Mouse (Mus musculus) activated CD4-positive, CD25-positive, alpha-beta regulatory T cell, adult 4 months (primary cell): ENCODE measurements around the gene Kpna7. TPM values are rescaled to one million over a fixed set of nuclear protein-coding genes. Genes with fewer than 3 reads are reported as not detected.
"Not testable (repeated sequence)": the region's sequence is repeated elsewhere in the genome, so short reads cannot be mapped to it uniquely, and the experiment has no call there.

Experiments used
- ATAC-seq: one replicate; pipeline ENCODE4 v1.8.0; 2017
- polyA plus RNA-seq, 2 experiments: library from polyadenylated mRNA; unstranded; fragments of 100-300 nt; shearing (Covaris generic); gene quantifications; one replicate each; pipeline ENCODE4 v1.2.1; 2017

The Kpna7 gene
- polyA plus RNA-seq, 2 experiments from 2014 or later, result not detected

GRCm38 (mm10) chr5:145101451-145101850, 17.6 kb upstream of the Kpna7 start:
- ATAC-seq, result not testable (repeated sequence)

GRCm38 (mm10) chr5:145100960-145101359, 17.1 kb upstream of the Kpna7 start:
- ATAC-seq, result no peak

GRCm38 (mm10) chr5:145098340-145098821, 14.6 kb upstream of the Kpna7 start:
- ATAC-seq, result no peak

GRCm38 (mm10) chr5:145096195-145096594, 12.4 kb upstream of the Kpna7 start:
- ATAC-seq, result no peak

GRCm38 (mm10) chr5:145089878-145090277, 6.0 kb upstream of the Kpna7 start:
- ATAC-seq, result no peak

GRCm38 (mm10) chr5:145088186-145088585, 4.4 kb upstream of the Kpna7 start:
- no peak for ATAC-seq

- ATAC-seq, result no peak
These were observed 992 bp upstream of the Kpna7 start for GRCm38 (mm10) chr5:145084822-145085221.

GRCm38 (mm10) chr5:145083201-145083600, 629 bp downstream of the Kpna7 start:
- ATAC-seq, result not testable (repeated sequence)

- no peak for ATAC-seq
These were observed 1.8 kb downstream of the Kpna7 start for GRCm38 (mm10) chr5:145081866-145082613.

- ATAC-seq, result no peak
These were observed 8.7 kb downstream of the Kpna7 start for GRCm38 (mm10) chr5:145075081-145075480.

GRCm38 (mm10) chr5:145071342-145071741, 12.5 kb downstream of the Kpna7 start:
- ATAC-seq, result no peak

GRCm38 (mm10) chr5:145069707-145070106, 14.1 kb downstream of the Kpna7 start:
- peak; percentile 69 for ATAC-seq

- ATAC-seq, result no peak
These were observed 15.0 kb downstream of the Kpna7 start for GRCm38 (mm10) chr5:145068863-145069262.

- no peak for ATAC-seq
These were observed 19.0 kb downstream of the Kpna7 start for GRCm38 (mm10) chr5:145064765-145065340.

GRCm38 (mm10) chr5:145059524-145059923, 24.3 kb downstream of the Kpna7 start:
- no peak for ATAC-seq

GRCm38 (mm10) chr5:145058722-145059121, 25.1 kb downstream of the Kpna7 start:
- ATAC-seq, result no peak

GRCm38 (mm10) chr5:145057907-145058306, 25.9 kb downstream of the Kpna7 start:
- ATAC-seq, result no peak

- ATAC-seq, result not testable (repeated sequence)
These were observed 29.6 kb downstream of the Kpna7 start for GRCm38 (mm10) chr5:145054187-145054586.

- ATAC-seq, result not testable (repeated sequence)
These were observed 41.1 kb downstream of the Kpna7 start, which contains the start of gene 1700018F24Rik for GRCm38 (mm10) chr5:145042690-145043089. 1700018F24Rik (plus strand) TSS chr5:145042990.

GRCm38 (mm10) chr5:145041628-145042027, 42.2 kb downstream of the Kpna7 start:
- ATAC-seq, result no peak

- not testable (repeated sequence) for ATAC-seq
These were observed 51.4 kb downstream of the Kpna7 start, which contains the start of gene Gm4871 for GRCm38 (mm10) chr5:145032391-145032790. Gm4871 (minus strand) TSS chr5:145032754.

GRCm38 (mm10) chr5:145030476-145030875, 53.4 kb downstream of the Kpna7 start:
- not testable (repeated sequence) for ATAC-seq

GRCm38 (mm10) chr5:145020712-145021111, 63.1 kb downstream of the Kpna7 start:
- ATAC-seq, result not testable (repeated sequence)

GRCm38 (mm10) chr5:145020254-145020653, 63.6 kb downstream of the Kpna7 start:
- not testable (repeated sequence) for ATAC-seq
